Mouse (Mus musculus) thymus, adult 2 months (tissue): ENCODE results near the gene Uqcrh. TPM values are rescaled to one million over a fixed set of nuclear protein-coding genes. Genes with fewer than 3 reads are reported as not detected.
A peak's percentile ranks its signal among the peaks of the same experiment; 100 is the strongest.

Experiments used
- DNase-seq: peaks from one replicate; pipeline ENCODE4 v3.0.0; 2021
- H3K27ac ChIP-seq: fragments of 200-500 bp; 2 replicates; pipeline ENCODE4 v1.5.1; 2012; ENCODE audit warnings: low read length, control low read depth; ENCODE audit not compliant: control insufficient read depth, insufficient read depth
- H3K27me3 ChIP-seq: fragments of 200-500 bp; 2 replicates; pipeline ENCODE4 v1.6.1; 2012; ENCODE audit warnings: mild to moderate bottlenecking, low read length, moderate library complexity, mixed read lengths; ENCODE audit not compliant: control insufficient read depth, insufficient read depth
- H3K36me3 ChIP-seq: fragments of 200-500 bp; 2 replicates; pipeline ENCODE4 v1.6.1; 2012; ENCODE audit warnings: mild to moderate bottlenecking, low read length, moderate library complexity; ENCODE audit not compliant: control insufficient read depth, insufficient read depth
- H3K4me1 ChIP-seq: fragments of 200-500 bp; replicated peaks from 2 replicates; pipeline ENCODE4 v1.6.1; 2012; ENCODE audit warnings: low read length; ENCODE audit not compliant: control insufficient read depth, insufficient read depth
- H3K4me3 ChIP-seq: fragments of 200-500 bp; 2 replicates; pipeline ENCODE4 v1.5.1; 2012; ENCODE audit warnings: mild to moderate bottlenecking, low read length, control low read depth, moderate library complexity; ENCODE audit not compliant: control insufficient read depth, insufficient read depth
- CTCF ChIP-seq: fragments of 200-500 bp; IDR thresholded peaks from 2 replicates; pipeline ENCODE4 v1.5.1; 2012; ENCODE audit warnings: mild to moderate bottlenecking, control low read depth, low read length, moderate library complexity, borderline replicate concordance; ENCODE audit not compliant: control insufficient read depth, poor library complexity, insufficient read depth; ENCODE audit errors: extremely low read depth
- POLR2A ChIP-seq: fragments of 200-500 bp; IDR thresholded peaks from 2 replicates; pipeline ENCODE4 v1.6.1; 2012; ENCODE audit warnings: mild to moderate bottlenecking, low read length, control low read depth, moderate library complexity; ENCODE audit not compliant: control insufficient read depth, poor library complexity, insufficient read depth; ENCODE audit errors: extremely low read depth
- WGBS: fragments of 180-500 bp; shearing (Covaris S2); methylation state at CpG from one replicate; pipeline ENCODE4 v1.1.7; 2018; 5-methylcytosine and 5-hydroxymethylcytosine counted together
- polyA plus RNA-seq: library from polyadenylated mRNA; depleted of rRNA; stranded (reverse); fragments of >200 nt; gene quantifications from 2 replicates; pipeline ENCODE4 v1.2.3, GENCODE M21; 2012; rRNA removed

The Uqcrh gene
- 133 and 213 TPM in 2 replicates for polyA plus RNA-seq

GRCm38 (mm10) chr4:116074861-116075620 lies at the start of gene Uqcrh, which contains the start of gene Lrrc41:
Gene Uqcrh (minus strand): TSS chr4:116075071.
Gene Lrrc41 (plus strand): TSS chr4:116075269.
- Histone ChIP-seq H3K4me1 (peaks cover 15% of the 10 kb centered on the region), H3K36me3 (peaks cover 3% of the 10 kb centered on the region), H3K27me3 (no peaks in the 10 kb centered on the region), H3K27ac (peak within 1 kb of the TSS; percentile 27; the same call in 1 of the 2 replicates), H3K4me3 (peak within 1 kb of the TSS; percentile 91)
- peak; percentile 90 for DNase-seq
- TF ChIP-seq CTCF (peak; percentile 40; the same call in 1 of the 2 replicates), POLR2A (peak; percentile 77)
- under 1% methylated on average over 55 of the region's 55 CpGs for WGBS

DNA sequence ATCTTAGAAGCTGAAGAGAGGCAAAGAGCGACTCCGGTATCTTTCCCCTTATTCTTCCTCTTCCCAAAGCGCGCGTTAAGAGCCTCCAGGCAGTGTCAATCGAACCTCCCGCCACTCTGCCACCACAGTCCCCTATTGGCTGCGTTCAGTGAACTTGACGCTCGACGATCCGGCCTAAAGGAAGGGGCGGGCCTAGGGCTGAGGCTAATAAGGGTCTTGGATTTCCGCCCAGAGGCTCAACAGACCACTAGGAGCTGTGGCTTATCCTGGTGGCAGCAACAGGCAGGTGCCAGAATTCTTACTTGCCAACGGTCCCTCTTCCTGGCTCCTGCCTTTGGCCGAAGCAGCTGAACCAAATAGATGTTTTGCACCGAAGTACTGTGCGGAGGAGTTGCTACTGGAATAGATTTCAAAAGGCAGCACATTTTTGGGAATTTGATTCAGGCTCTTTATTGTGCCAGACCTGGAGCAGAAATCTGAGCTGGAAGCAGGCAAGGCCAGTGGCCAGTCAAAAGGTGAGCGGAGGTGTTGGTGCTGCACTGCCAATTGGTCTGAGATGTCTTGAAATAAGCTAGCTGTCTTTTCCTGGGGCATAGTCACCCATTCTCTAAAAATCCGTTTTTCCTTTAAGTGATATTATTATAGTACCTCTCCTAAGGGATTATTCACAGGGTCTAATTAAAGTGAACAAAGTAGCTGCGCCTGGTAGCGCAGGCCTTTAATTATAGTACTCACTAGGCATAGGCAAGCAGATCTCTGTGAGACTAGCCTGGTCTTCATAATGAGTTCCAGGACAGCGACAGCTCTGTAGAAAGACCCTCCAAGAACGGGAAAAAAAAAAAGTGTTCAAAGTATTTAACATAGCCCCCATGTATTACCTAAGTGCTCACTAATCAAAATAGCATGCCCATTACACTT lies 49.0 kb upstream of the Uqcrh start, which contains the start of the genes Rad54l and Pomgnt1:
Rad54l (minus strand) TSS at position 89 of the 918 bp plus-strand sequence.
Pomgnt1 (plus strand) TSS at position 239 of the 918 bp plus-strand sequence.
- H3K36me3 ChIP-seq, result no peaks in the 10 kb centered on the region

GRCm38 (mm10) chr4:116122762-116123161 lies 47.9 kb upstream of the Uqcrh start:
- WGBS, result 2% methylated on average over 1 of the region's 1 CpGs
- no peaks in the 10 kb centered on the region for H3K27me3 ChIP-seq
- DNase-seq, result no peak
- no peak for TF ChIP-seq CTCF
- no peak for TF ChIP-seq POLR2A
- no peak overlapping the region for H3K27ac ChIP-seq
- H3K4me3 ChIP-seq, result peak overlapping the region; percentile 100
- H3K36me3 ChIP-seq, result no peaks in the 10 kb centered on the region
- peaks cover 7% of the 10 kb centered on the region for H3K4me1 ChIP-seq

More for the DNA sequence above, 49.0 kb upstream of the Uqcrh start, which contains the start of the genes Rad54l and Pomgnt1:
- peak; percentile 79 for DNase-seq
- peak within 1 kb of the TSS; percentile 100 for H3K4me3 ChIP-seq
- TF ChIP-seq CTCF, result no peak
- TF ChIP-seq POLR2A, result 0 out of 2 replicates have a peak, but pooled peaks have one; percentile 16
- H3K4me1 ChIP-seq, result peaks cover 7% of the 10 kb centered on the region
- 5% methylated on average over 24 of the region's 24 CpGs for WGBS
- H3K27ac ChIP-seq, result no peak within 1 kb of the TSS; the same call in 1 of the 2 replicates
- no peaks in the 10 kb centered on the region for H3K27me3 ChIP-seq

GRCm38 (mm10) chr4:116111486-116111885 lies 36.6 kb upstream of the Uqcrh start:
- no peak for TF ChIP-seq POLR2A
- no peak for TF ChIP-seq CTCF
- 96% methylated on average over 2 of the region's 2 CpGs for WGBS
- Histone ChIP-seq H3K27me3 (no peaks in the 10 kb centered on the region), H3K27ac (no peak overlapping the region), H3K4me1 (no peaks in the 10 kb centered on the region), H3K4me3 (no peak overlapping the region), H3K36me3 (no peaks in the 10 kb centered on the region)
- DNase-seq, result no peak

DNA sequence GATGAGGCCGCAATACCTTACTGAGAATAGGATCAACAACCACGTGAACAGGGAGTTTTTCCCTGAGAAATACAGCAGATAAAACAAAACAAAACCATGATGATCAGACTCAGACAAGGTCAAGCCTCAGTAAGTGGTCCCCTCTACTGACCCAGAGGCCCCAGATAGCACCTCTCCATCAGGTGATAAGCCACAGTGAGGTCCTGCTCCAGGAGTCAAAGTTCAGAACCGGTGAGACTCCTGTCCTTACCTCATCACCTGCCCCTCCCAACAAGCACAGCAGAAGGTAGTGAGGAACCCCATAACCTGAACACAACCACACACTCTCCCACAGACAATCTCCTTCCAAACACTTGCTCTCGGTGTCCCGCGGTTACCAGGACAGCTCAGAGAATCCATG lies 35.8 kb upstream of the Uqcrh start:
- Histone ChIP-seq H3K4me3 (no peak overlapping the region), H3K4me1 (no peaks in the 10 kb centered on the region), H3K36me3 (peaks cover under 1% of the 10 kb centered on the region; the same call in 1 of the 2 replicates), H3K27ac (no peak overlapping the region), H3K27me3 (no peaks in the 10 kb centered on the region)
- TF ChIP-seq POLR2A (no peak), CTCF (no peak)
- WGBS, result 98% methylated on average over 6 of the region's 6 CpGs
- DNase-seq, result no peak

- Histone ChIP-seq H3K27ac (no peak overlapping the region), H3K36me3 (peaks cover 11% of the 10 kb centered on the region; the same call in 1 of the 2 replicates), H3K27me3 (no peaks in the 10 kb centered on the region), H3K4me1 (no peaks in the 10 kb centered on the region), H3K4me3 (no peak overlapping the region)
- 97% methylated on average over 5 of the region's 5 CpGs for WGBS
- TF ChIP-seq CTCF, result no peak
- TF ChIP-seq POLR2A, result no peak
- DNase-seq, result no peak
Observed at GRCm38 (mm10) chr4:116105278-116105677, 30.4 kb upstream of the Uqcrh start.
